Mouse (Mus musculus): ENCODE results near the gene Rps15. TPM values are rescaled to one million over a fixed set of nuclear protein-coding genes. Genes with fewer than 3 reads are reported as not detected.

Gene Rps15
- polyA plus RNA-seq, 1 experiment = 3,453 TPM

DNA sequence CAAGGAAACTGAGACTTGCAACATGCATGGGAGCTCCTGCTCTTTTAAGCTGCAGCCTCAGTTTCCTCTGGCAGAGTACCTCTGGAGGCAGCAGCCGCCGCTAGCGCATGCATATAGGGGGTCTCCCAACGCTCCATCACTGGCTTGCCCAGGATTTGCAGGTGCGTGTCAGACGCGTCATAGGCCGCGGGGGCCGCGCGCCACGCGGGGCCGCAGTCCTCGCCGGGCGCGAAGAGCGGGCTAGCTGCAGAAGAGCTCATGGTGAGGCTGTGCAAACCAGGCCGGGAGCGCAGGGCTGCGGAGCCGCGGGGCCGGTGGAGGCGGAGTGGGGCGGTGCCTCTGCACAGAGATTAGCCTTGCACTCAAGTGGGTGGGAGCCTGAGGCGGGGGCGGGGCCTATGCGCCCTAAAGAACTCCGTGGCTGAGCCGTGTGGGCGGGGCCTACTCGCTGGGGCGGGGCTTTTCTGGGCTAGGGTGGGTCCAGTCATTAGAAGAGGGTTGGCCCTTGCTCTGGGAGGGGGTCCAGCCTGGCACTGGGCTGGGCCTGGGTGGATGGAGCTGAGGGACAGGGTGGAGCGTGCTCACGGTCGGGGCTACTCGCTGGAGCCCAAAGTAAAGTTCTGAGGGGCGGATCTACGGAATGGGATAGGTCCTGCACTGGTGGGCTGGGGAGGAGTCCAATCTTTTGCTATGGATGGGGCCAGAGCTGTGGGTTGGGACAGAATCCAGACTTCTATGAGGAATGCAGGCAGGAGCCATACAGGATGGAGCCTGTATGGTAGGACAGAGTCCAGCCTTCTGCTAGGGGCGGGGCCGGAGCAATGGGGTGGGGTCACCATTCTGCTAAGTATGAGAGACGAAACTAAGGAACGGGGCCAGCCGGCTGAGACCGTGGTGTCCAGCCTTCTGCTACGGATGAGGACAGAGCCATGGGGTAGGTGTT, 31.3 kb upstream of the Rps15 start, which contains the start of the genes Gamt and Dazap1:
Gene Gamt (minus strand): TSS at position 371 of the 943 bp plus-strand sequence.
Gene Dazap1 (plus strand): TSS at position 845 of the 943 bp plus-strand sequence.
- DNase-seq (ENCODE audit: low spot score) = peak; percentile 86

DNA sequence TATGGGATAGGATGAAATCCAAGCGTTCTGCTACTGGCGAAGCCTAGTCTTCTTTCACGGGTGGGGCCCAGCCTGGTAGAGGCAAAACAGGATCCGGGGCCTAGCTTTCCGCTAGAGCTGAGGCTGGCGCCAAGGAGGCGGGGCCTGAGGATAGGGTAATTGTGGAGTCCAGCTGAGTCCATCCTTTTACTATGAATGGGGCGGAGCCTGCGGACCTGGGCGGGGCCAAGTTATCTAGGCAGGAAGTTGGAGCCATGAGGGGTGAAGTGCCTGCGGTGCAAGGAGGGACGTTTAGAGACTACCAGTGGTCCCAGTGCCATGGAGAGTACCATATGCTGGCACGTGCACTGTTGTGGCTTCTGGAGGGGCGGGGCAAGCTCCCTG, 30.7 kb upstream of the Rps15 start:
- peak; percentile 88 for DNase-seq (ENCODE audit: low spot score)

- no peak for DNase-seq (ENCODE audit: low spot score)
Measured at GRCm38 (mm10) chr10:80262169-80262568, 30.1 kb upstream of the Rps15 start.

DNA sequence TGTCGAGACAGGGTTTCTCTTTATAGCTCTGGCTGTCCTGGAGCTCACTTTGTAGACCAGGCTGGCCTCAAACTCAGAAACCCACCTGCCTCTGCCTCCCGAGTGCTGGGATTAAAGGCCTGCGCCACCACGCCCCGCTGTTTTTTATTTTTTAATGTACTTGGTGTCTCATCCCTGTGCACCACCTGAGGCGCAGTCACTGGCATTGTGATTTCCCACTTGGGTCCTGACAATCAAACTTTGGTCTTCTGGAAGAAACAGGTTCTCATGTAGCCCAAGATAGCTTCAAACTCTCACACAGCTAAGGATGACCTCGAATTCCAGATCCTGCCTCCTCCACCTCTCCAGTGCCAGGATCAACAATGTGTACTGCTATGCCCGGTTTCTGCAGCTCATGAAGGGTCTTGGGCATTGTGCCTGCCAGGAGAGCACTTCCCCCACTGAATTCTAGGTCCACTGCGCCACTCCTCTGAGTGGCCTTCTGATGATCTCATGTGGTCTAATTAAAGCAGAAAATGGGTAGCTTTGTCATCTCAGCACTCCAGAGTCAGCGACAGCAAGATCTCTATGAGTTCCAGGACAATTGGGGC, 29.4 kb upstream of the Rps15 start:
- no peak for DNase-seq (ENCODE audit: low spot score)

DNA sequence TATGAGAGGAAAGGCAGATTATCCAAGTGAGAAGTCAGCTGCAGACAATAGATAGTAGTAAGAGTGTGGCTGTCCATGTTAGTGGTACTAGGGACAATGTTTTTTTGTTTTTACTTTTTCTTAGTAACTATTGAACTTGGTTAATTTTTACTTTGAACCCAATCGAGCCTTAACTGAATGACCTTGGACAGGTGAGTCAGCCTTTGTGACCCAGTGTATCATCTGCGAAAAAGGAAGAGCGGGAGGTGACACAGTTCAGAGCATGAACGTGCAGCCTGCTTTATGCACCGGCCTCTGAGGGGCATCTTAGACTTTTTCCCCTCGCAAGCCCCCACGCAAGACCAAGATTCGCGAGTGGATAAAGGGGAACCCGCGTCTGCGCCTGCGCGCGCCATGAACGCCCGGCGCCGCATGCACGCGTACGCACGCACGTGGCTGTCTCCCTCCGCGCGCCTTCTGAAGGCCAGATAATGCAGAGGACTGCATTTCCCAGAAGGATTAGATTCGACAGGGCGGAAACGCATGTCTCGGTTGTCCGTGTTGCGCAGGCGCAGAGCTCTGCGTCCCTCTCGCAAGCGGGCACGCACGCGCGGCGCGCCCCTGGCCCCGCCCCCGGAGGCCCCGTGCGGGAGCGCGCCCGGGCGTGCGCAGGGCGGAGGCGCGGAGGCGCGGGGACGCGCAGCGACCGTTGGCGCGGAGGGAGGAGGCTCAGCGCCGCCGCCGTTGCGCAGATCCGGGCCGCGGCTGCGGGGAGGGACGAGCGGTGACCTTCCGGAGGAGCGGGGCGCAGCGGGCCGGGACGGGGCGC, 27.7 kb upstream of the Rps15 start:
- peak; percentile 98 for DNase-seq (ENCODE audit: low spot score)

GRCm38 (mm10) chr10:80265149-80265486, 27.1 kb upstream of the Rps15 start:
- no peak for DNase-seq (ENCODE audit: low spot score)

GRCm38 (mm10) chr10:80270099-80270498, 22.2 kb upstream of the Rps15 start:
- no peak for DNase-seq (ENCODE audit: low spot score)

DNA sequence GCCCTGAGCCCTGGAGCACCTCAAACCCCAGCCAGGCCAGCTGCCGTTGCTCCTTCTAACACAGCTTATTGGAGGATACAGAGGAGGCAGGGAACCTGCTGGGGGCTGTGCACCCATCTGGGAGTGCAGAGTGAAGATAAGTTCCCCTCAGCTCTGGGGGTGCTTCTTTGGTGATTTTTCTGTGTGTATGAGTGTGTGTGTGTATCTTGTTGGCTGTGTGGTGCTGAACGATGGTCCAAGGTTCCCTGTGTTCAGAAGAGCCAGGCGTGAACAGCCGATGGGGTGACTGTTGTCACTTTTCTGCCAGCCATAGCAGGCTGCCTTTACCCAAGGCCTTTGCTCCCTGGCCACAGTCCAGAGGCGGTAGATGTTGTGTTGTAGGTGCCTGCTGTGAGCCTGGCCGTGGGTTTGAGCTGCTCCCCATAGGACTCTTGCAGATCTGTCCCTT, 21.5 kb upstream of the Rps15 start:
- DNase-seq (ENCODE audit: low spot score) = no peak

- DNase-seq (ENCODE audit: low spot score) = no peak
Measured at GRCm38 (mm10) chr10:80271186-80271843, 20.9 kb upstream of the Rps15 start.

GRCm38 (mm10) chr10:80271870-80272585, 20.2 kb upstream of the Rps15 start:
- no peak for DNase-seq (ENCODE audit: low spot score)

DNA sequence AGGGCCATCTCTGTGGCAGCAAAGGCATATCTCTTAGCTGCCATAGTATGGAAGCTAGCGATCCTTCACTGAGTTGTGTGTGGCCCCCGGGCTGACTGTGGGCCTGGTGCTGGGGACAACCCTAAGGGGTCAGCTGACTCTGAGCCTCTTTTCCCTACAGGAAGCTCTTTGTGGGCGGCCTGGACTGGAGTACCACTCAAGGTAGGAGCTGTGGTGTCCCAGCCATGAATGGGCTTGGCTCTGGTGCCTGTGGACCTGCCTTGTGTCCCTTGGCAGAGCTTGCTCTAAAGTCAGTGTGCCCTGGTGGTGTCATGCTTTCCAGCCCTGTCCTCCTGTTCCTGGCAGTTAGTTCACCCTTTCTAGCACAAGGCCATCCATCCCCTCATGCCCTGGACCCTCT, 18.4 kb upstream of the Rps15 start:
- no peak for DNase-seq (ENCODE audit: low spot score)

DNA sequence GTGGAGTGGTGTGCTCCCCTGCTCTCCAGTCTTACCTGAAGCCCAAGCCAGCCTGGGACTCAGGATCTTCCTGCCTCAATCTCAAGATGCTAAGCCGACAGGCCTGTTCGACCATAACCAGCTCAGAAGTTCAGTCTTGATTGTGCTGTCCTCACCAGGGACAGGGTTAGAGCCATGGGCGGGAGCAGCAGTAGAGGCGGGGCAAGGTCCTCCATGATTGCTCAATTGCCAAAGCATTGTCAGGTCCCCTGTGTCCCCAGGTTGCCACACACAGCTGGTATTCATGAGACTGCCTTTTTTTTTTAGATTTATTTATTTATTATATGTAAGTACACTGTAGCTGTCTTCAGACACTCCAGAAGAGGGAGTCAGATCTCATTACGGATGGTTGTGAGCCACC, 16.0 kb upstream of the Rps15 start:
- DNase-seq (ENCODE audit: low spot score) = no peak

- DNase-seq (ENCODE audit: low spot score) = no peak
Measured at GRCm38 (mm10) chr10:80278390-80278789, 13.9 kb upstream of the Rps15 start.

DNA sequence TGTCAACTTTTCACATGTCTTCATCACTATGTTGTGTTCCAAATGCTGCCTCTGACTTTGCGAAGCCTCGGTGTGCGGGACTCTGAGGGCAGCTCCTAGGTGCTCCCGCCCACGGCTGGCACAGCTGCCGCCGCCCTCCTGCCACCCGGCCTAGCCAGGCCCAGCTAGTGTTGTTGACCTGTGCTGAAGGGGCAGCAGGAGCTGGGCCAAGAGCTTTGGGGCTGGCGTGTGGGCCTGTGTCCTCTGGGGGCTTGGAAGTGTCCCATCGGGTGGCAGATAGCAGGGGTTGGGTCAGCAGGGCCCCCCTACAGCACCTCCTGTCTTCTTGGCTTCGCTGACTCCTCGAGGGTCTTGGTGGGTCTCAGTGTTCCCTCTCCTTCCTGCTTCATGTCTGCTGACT, 13.0 kb upstream of the Rps15 start:
- no peak for DNase-seq (ENCODE audit: low spot score)

DNA sequence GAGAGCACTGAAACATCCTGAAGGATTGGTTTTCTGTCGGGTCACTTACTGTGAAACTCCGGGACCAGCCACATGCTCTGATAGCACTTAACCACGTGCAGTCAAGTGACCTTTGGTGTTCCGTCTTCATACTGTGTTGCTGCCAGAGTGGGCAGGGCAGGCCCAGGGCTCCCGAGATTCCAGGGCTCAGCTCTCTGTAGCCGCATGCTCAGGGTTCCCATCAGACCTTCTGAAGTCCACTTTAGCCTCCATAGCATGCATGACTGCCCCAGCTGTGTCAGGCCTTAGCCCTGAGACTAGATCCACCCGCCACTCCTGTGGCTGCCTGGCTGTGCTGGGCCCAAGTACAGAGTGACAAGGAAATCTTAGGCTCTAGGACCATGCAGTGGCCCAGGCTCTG, 10.9 kb upstream of the Rps15 start:
- no peak for DNase-seq (ENCODE audit: low spot score)

DNA sequence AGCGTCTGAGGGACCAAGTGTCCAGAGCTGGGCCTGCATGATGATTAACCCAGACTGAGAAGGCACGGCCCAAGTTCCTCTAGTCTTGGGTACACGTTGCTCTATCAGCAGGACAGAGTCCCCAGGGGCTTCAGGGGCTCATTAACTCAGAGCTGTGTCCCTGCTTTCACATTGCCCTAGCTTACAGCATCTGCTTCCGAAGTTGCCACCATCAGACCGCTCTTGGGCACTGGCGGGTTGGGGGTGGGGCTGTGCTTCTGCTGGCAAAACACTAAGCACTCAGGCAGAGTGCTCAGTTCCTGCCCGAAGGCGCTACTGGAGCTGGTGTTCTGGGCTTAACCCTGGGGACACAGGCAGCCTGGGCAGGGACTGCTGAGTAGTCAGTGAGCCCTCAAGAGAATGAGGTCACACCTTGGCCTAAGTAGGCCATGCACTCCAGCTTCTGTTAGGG, 10.3 kb upstream of the Rps15 start:
- no peak for DNase-seq (ENCODE audit: low spot score)

- DNase-seq (ENCODE audit: low spot score) = no peak
Measured at GRCm38 (mm10) chr10:80282481-80283441, 9.5 kb upstream of the Rps15 start.

GRCm38 (mm10) chr10:80285222-80286070, 6.8 kb upstream of the Rps15 start:
- DNase-seq (ENCODE audit: low spot score) = no peak

- DNase-seq (ENCODE audit: low spot score) = no peak
Measured at GRCm38 (mm10) chr10:80288097-80288496, 4.2 kb upstream of the Rps15 start.
